Mouse (Mus musculus) C2C12 (cell line): Measurements from ENCODE around the gene Ofd1. TPM values are rescaled to one million over a fixed set of nuclear protein-coding genes. Genes with fewer than 3 reads are reported as not detected.

Experiments used
- H3K27me3 ChIP-seq: one replicate; pipeline ENCODE4 v1.6.1; 2011; ENCODE audit not compliant: control insufficient read depth, insufficient read depth, insufficient read length
- H3K36me3 ChIP-seq: one replicate; pipeline ENCODE4 v1.6.1; 2011; ENCODE audit not compliant: control insufficient read depth, insufficient read depth
- H3K4me3 ChIP-seq: one replicate; pipeline ENCODE4 v1.5.1; 2011; ENCODE audit warnings: mild to moderate bottlenecking, control low read depth; ENCODE audit not compliant: poor library complexity, insufficient read depth, severe bottlenecking
- H3K79me2 ChIP-seq: one replicate; pipeline ENCODE4 v1.6.1; 2011; ENCODE audit not compliant: control insufficient read depth, insufficient read depth
- H3K79me3 ChIP-seq: one replicate; pipeline ENCODE4 v1.6.1; 2011; ENCODE audit warnings: low read depth, control low read depth
- H3ac ChIP-seq: one replicate; pipeline ENCODE3; 2011; ENCODE audit warnings: low read depth; ENCODE audit not compliant: control insufficient read depth, insufficient read length
- CEBPB ChIP-seq: IDR thresholded peaks from one replicate; pipeline ENCODE4 v1.6.1; 2011; ENCODE audit warnings: low read depth, mild to moderate bottlenecking, control low read depth, moderate library complexity
- CTCF ChIP-seq: IDR thresholded peaks from one replicate; pipeline ENCODE4 v1.5.1; 2011; ENCODE audit not compliant: control insufficient read depth, insufficient read depth, insufficient read length
- FOSL1 ChIP-seq: IDR thresholded peaks from one replicate; pipeline ENCODE4 v1.8.0; 2011; ENCODE audit warnings: mild to moderate bottlenecking, low read length; ENCODE audit not compliant: poor library complexity, insufficient read depth, severe bottlenecking
- MAX ChIP-seq: IDR thresholded peaks from one replicate; pipeline ENCODE4 v1.6.1; 2011; ENCODE audit warnings: mild to moderate bottlenecking, control low read depth
- MYOD1 ChIP-seq: IDR thresholded peaks from one replicate; pipeline ENCODE4 v1.6.1; 2011; ENCODE audit warnings: low read depth; ENCODE audit not compliant: control insufficient read depth, insufficient read length
- MYOG ChIP-seq: IDR thresholded peaks from one replicate; pipeline ENCODE4 v1.6.1; 2011; ENCODE audit not compliant: control insufficient read depth, insufficient read length; ENCODE audit errors: extremely low read depth
- USF1 ChIP-seq: IDR thresholded peaks from one replicate; pipeline ENCODE4 v1.6.1; 2011; ENCODE audit warnings: low read depth, mild to moderate bottlenecking, control low read depth, moderate library complexity
- polyA plus RNA-seq: library from polyadenylated mRNA; unstranded; fragments of >200 nt; fragmentation: generic; extraction: Trizol; gene quantifications from one replicate; pipeline ENCODE4 v1.2.1, GENCODE M21; 2012; ENCODE audit warnings: missing spikeins

The Ofd1 gene
- polyA plus RNA-seq, 1 experiment = 1.5 TPM

- H3K27me3 ChIP-seq = no peaks in the 10 kb centered on the region
- H3K79me2 ChIP-seq = no peaks in the 10 kb centered on the region
- no peak overlapping the region for H3ac ChIP-seq
- no peaks in the 10 kb centered on the region for H3K36me3 ChIP-seq
- no peaks in the 10 kb centered on the region for H3K79me3 ChIP-seq
- TF ChIP-seq CTCF = no peak
- no peak for TF ChIP-seq MAX
- no peak for TF ChIP-seq MYOG
- TF ChIP-seq USF1 = no peak
- H3K4me3 ChIP-seq = no peak overlapping the region
These were observed 81.5 kb downstream of the Ofd1 start for GRCm38 (mm10) chrX:166358955-166359354.

GRCm38 (mm10) chrX:166356276-166356675 lies 84.2 kb downstream of the Ofd1 start:
- H3K27me3 ChIP-seq = no peaks in the 10 kb centered on the region

GRCm38 (mm10) chrX:166354913-166355312 lies 85.6 kb downstream of the Ofd1 start:
- Histone ChIP-seq H3K4me3 (no peak overlapping the region), H3K27me3 (no peaks in the 10 kb centered on the region), H3ac (no peak overlapping the region), H3K36me3 (no peaks in the 10 kb centered on the region), H3K79me2 (no peaks in the 10 kb centered on the region), H3K79me3 (no peaks in the 10 kb centered on the region)
- TF ChIP-seq CTCF = no peak
- TF ChIP-seq MYOD1 = no peak

More at GRCm38 (mm10) chrX:166356276-166356675, 84.2 kb downstream of the Ofd1 start:
- no peak for TF ChIP-seq MAX
- TF ChIP-seq USF1 = no peak
- no peak for TF ChIP-seq CEBPB
- no peak for TF ChIP-seq CTCF
- TF ChIP-seq MYOD1 = no peak
- no peak for TF ChIP-seq FOSL1
- no peak for TF ChIP-seq MYOG
- Histone ChIP-seq H3K79me3 (no peaks in the 10 kb centered on the region), H3ac (no peak overlapping the region), H3K79me2 (no peaks in the 10 kb centered on the region), H3K36me3 (no peaks in the 10 kb centered on the region), H3K4me3 (no peak overlapping the region)

- H3K4me3 ChIP-seq = no peak overlapping the region
- no peaks in the 10 kb centered on the region for H3K36me3 ChIP-seq
- no peaks in the 10 kb centered on the region for H3K79me2 ChIP-seq
- no peaks in the 10 kb centered on the region for H3K79me3 ChIP-seq
- H3K27me3 ChIP-seq = no peaks in the 10 kb centered on the region
- TF ChIP-seq CEBPB (no peak), USF1 (no peak), MYOD1 (no peak), CTCF (no peak), FOSL1 (no peak), MAX (no peak), MYOG (no peak)
- H3ac ChIP-seq = no peak overlapping the region
These were observed 87.1 kb downstream of the Ofd1 start for GRCm38 (mm10) chrX:166353412-166353811.

DNA sequence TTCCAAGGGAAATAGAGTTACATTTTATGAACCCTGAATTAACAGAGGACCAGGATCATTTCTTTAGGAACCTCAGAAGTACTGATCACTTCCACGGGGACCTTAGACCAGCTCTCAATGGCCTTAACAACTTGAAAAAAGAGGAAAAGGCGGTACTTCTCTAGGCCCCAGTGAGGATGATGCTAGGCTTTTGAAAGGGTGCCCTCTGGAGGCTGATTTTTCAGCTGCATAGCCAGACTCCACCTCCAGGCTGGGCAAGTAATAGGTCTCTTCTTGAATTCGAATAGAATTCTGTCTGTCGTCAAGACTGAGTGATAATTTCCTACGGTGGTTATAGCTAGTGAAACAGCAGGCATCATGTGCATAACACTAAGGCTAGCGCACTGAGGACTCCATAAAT lies 88.7 kb downstream of the Ofd1 start:
- Histone ChIP-seq H3K79me2 (no peaks in the 10 kb centered on the region), H3K79me3 (no peaks in the 10 kb centered on the region), H3K27me3 (no peaks in the 10 kb centered on the region), H3K4me3 (no peak overlapping the region), H3K36me3 (no peaks in the 10 kb centered on the region), H3ac (no peak overlapping the region)
- TF ChIP-seq CTCF (peak; percentile 28), CEBPB (no peak)

GRCm38 (mm10) chrX:166348634-166349033 lies 91.9 kb downstream of the Ofd1 start:
- H3ac ChIP-seq = no peak overlapping the region
- TF ChIP-seq FOSL1 (no peak), MAX (no peak), CTCF (no peak), CEBPB (no peak), USF1 (no peak), MYOG (no peak), MYOD1 (no peak)
- no peaks in the 10 kb centered on the region for H3K27me3 ChIP-seq
- H3K36me3 ChIP-seq = no peaks in the 10 kb centered on the region
- H3K79me3 ChIP-seq = no peaks in the 10 kb centered on the region
- no peak overlapping the region for H3K4me3 ChIP-seq
- H3K79me2 ChIP-seq = no peaks in the 10 kb centered on the region
